Mouse (Mus musculus) CH12.LX (cell line): ENCODE data around the gene Itprid2. TPM values are rescaled to one million over a fixed set of nuclear protein-coding genes. Genes with fewer than 3 reads are reported as not detected.
A peak's percentile ranks its signal among the peaks of the same experiment; 100 is the strongest.

Experiments used
- DNase-seq: peaks from one replicate; pipeline ENCODE4 v3.0.0-alpha.2; 2013; ENCODE audit errors: extremely low read depth
- H3K27ac ChIP-seq: 2 replicates; pipeline ENCODE4 v1.5.1; 2012; ENCODE audit warnings: low read depth, mild to moderate bottlenecking, control low read depth, moderate library complexity; ENCODE audit not compliant: insufficient read depth
- H3K27me3 ChIP-seq: replicated peaks from 2 replicates; pipeline ENCODE3; 2012; ENCODE audit warnings: inconsistent platforms
- H3K36me3 ChIP-seq, 2 experiments: replicated peaks in 1 of 2; 2 replicates each; pipeline versions ENCODE3 to v1.6.1; 2012; ENCODE audit warnings: inconsistent platforms in 1 of 2, low read length in 1 of 2, mild to moderate bottlenecking in 1 of 2, mixed read lengths in 1 of 2, moderate library complexity in 1 of 2; ENCODE audit not compliant: control insufficient read depth in 1 of 2, insufficient read depth in 1 of 2
- H3K4me1 ChIP-seq, 2 experiments: 2 replicates each; pipeline ENCODE4 v1.6.1; 2012; ENCODE audit warnings: inconsistent platforms in 1 of 2, moderate library complexity in 1 of 2; ENCODE audit not compliant: insufficient read depth in 2 of 2, control insufficient read depth in 1 of 2
- H3K4me2 ChIP-seq: 2 replicates; pipeline ENCODE4 v1.6.1; 2012; ENCODE audit warnings: low read depth, mild to moderate bottlenecking, control low read depth; ENCODE audit not compliant: poor library complexity, insufficient read depth, severe bottlenecking
- H3K4me3 ChIP-seq, 3 experiments: fragments of 150-350 bp in 1 of 3; sonication (generic) in 1 of 3; replicated peaks in 1 of 3; 2 replicates each; pipeline versions ENCODE3 to v1.5.1; 2011 to 2012; ENCODE audit warnings: low read depth in 2 of 3, low read length in 2 of 3, mild to moderate bottlenecking in 2 of 3, moderate library complexity in 2 of 3, control low read depth in 1 of 3, improper control_type of control experiment in 1 of 3, inconsistent platforms in 1 of 3, mixed read lengths in 1 of 3; ENCODE audit not compliant: poor library complexity in 1 of 3
- H3K79me2 ChIP-seq: replicated peaks from 2 replicates; pipeline ENCODE4 v1.6.1; 2012; ENCODE audit warnings: mild to moderate bottlenecking, moderate library complexity; ENCODE audit not compliant: control insufficient read depth, poor library complexity, insufficient read depth, severe bottlenecking; ENCODE audit errors: extremely low read depth
- H3K9ac ChIP-seq: 2 replicates; pipeline ENCODE4 v1.6.1; 2012; ENCODE audit warnings: low read depth, mild to moderate bottlenecking, control low read depth, moderate library complexity; ENCODE audit not compliant: insufficient read depth
- H3K9me3 ChIP-seq: replicated peaks from 2 replicates; pipeline ENCODE3; 2012; ENCODE audit warnings: low read length, inconsistent platforms, mixed read lengths
- BHLHE40 ChIP-seq: IDR thresholded peaks from 2 replicates; pipeline ENCODE4 v1.6.1; 2011; ENCODE audit warnings: mild to moderate bottlenecking, low read depth, low read length, improper control_type of control experiment
- CHD2 ChIP-seq: IDR thresholded peaks from 2 replicates; pipeline ENCODE4 v1.6.1; 2011; ENCODE audit warnings: low read length, improper control_type of control experiment
- E2F4 ChIP-seq: IDR thresholded peaks from 2 replicates; pipeline ENCODE4 v1.6.1; 2011; ENCODE audit warnings: low read depth, low read length, improper control_type of control experiment; ENCODE audit not compliant: insufficient replicate concordance
- ELF1 ChIP-seq: IDR thresholded peaks from 2 replicates; pipeline ENCODE4 v1.6.1; 2014; ENCODE audit warnings: low read depth, mild to moderate bottlenecking, inconsistent platforms, low read length, improper control_type of control experiment
- HCFC1 ChIP-seq: IDR thresholded peaks from 2 replicates; pipeline ENCODE4 v1.6.1; 2012; ENCODE audit warnings: low read depth, mild to moderate bottlenecking, inconsistent platforms, low read length, improper control_type of control experiment
- JUN ChIP-seq: IDR thresholded peaks from 2 replicates; pipeline ENCODE4 v1.6.1; 2011; ENCODE audit warnings: low read depth, mild to moderate bottlenecking, low read length, improper control_type of control experiment, moderate library complexity; ENCODE audit not compliant: insufficient read depth
- KAT2A ChIP-seq: IDR thresholded peaks from 2 replicates; pipeline ENCODE4 v1.6.1; 2012; ENCODE audit warnings: low read length, improper control_type of control experiment, inconsistent platforms; ENCODE audit not compliant: insufficient replicate concordance
- MAFK ChIP-seq: IDR thresholded peaks from 2 replicates; pipeline ENCODE4 v1.6.1; 2011; ENCODE audit warnings: low read length, improper control_type of control experiment; ENCODE audit not compliant: insufficient replicate concordance
- MAZ ChIP-seq: IDR thresholded peaks from 2 replicates; pipeline ENCODE4 v1.6.1; 2012; ENCODE audit warnings: low read depth, mild to moderate bottlenecking, inconsistent platforms, low read length, improper control_type of control experiment, moderate library complexity
- MXI1 ChIP-seq: IDR thresholded peaks from 2 replicates; pipeline ENCODE4 v1.6.1; 2011; ENCODE audit warnings: mild to moderate bottlenecking, low read depth, low read length, improper control_type of control experiment
- MYC ChIP-seq: IDR thresholded peaks from 2 replicates; pipeline ENCODE4 v1.6.1; 2011; ENCODE audit warnings: low read depth, mild to moderate bottlenecking, improper control_type of control experiment, low read length
- PAX5 ChIP-seq: IDR thresholded peaks from 2 replicates; pipeline ENCODE4 v1.6.1; 2012; ENCODE audit warnings: low read length, inconsistent platforms, mixed read lengths
- POLR2AphosphoS2 ChIP-seq: IDR thresholded peaks from 2 replicates; pipeline ENCODE4 v1.6.1; 2011; ENCODE audit warnings: low read depth, low read length, improper control_type of control experiment
- RAD21 ChIP-seq: IDR thresholded peaks from 2 replicates; pipeline ENCODE4 v1.6.1; 2011; ENCODE audit warnings: low read depth, mild to moderate bottlenecking, low read length, improper control_type of control experiment, moderate library complexity
- TBP ChIP-seq: conservative IDR thresholded peaks from 2 replicates; pipeline ENCODE4 v1.6.1; 2011; ENCODE audit warnings: low read depth, low read length, improper control_type of control experiment
- UBTF ChIP-seq: IDR thresholded peaks from 2 replicates; pipeline ENCODE4 v1.6.1; 2012; ENCODE audit warnings: low read depth, mild to moderate bottlenecking, inconsistent platforms, low read length, improper control_type of control experiment, moderate library complexity
- USF2 ChIP-seq: conservative IDR thresholded peaks from 2 replicates; pipeline ENCODE4 v1.6.1; 2011; ENCODE audit warnings: low read depth, low read length, improper control_type of control experiment
- ZC3H11A ChIP-seq: IDR thresholded peaks from 2 replicates; pipeline ENCODE4 v1.6.1; 2012; ENCODE audit warnings: low read depth, mild to moderate bottlenecking, inconsistent platforms, low read length, improper control_type of control experiment
- ZKSCAN1 ChIP-seq: IDR thresholded peaks from 2 replicates; pipeline ENCODE4 v1.6.1; 2012; ENCODE audit warnings: low read depth, inconsistent platforms, low read length, improper control_type of control experiment, borderline replicate concordance
- dilution Hi-C: fragments of 300-500 bp; cut with MboI; formaldehyde crosslinking; loops from 2 replicates; pipeline ENCODE4 v1.14.3; 2020; ENCODE audit warnings: low sequenced_read_pairs; ENCODE audit not compliant: extremely low pct_unique_long_range_greater_than_20kb, extremely low pct_ligation_motif_present
- in situ Hi-C: fragments of 300-500 bp; cut with MboI; formaldehyde crosslinking; loops from 3 replicates; pipeline ENCODE4 v1.14.3; 2019; ENCODE audit warnings: low sequenced_read_pairs, low pct_ligation_motif_present, low pct_unique_long_range_greater_than_20kb, mixed read lengths
- polyA plus RNA-seq: library from polyadenylated mRNA; unstranded; fragments of >175 nt; gene quantifications from 2 replicates; pipeline ENCODE4 v1.2.1, GENCODE M21; 2012; ENCODE audit warnings: low read depth; ENCODE audit not compliant: insufficient read length
- total RNA-seq, 2 experiments: library from RNA; depleted of rRNA; stranded (reverse); fragments of 300-350 nt in 1 of 2; fragments of >200 nt in 1 of 2; gene quantifications; 2 replicates each; pipeline ENCODE4 v1.2.3; 2012 to 2014

Itprid2 gene
- total and polyA plus RNA-seq, 3 experiments, result 4.3 to 17.7 (median 8.2) TPM

- TF ChIP-seq MAFK (peak; percentile 70; the same call in 1 of the 2 replicates), USF2 (no peak), ZKSCAN1 (no peak), HCFC1 (no peak)
- no peak for DNase-seq
- Histone ChIP-seq H3K27me3 (no peaks in the 10 kb centered on the region), H3K79me2 (no peaks in the 10 kb centered on the region; the same call in 1 of the 2 replicates), H3K4me3 (no peak overlapping the region), H3K9ac (no peak overlapping the region), H3K4me2 (no peak overlapping the region), H3K4me1 (peaks cover 8 to 32% of the 10 kb centered on the region in 2 experiments), H3K9me3 (no peaks in the 10 kb centered on the region), H3K36me3 (peaks cover 13 to 60% of the 10 kb centered on the region in 2 experiments), H3K27ac (no peak overlapping the region)
- in situ Hi-C loops (no loop called here), dilution Hi-C loops (no loop called here)
Measured at GRCm38 (mm10) chr2:79653093-79653808, 18.1 kb downstream of the Itprid2 start.

DNA sequence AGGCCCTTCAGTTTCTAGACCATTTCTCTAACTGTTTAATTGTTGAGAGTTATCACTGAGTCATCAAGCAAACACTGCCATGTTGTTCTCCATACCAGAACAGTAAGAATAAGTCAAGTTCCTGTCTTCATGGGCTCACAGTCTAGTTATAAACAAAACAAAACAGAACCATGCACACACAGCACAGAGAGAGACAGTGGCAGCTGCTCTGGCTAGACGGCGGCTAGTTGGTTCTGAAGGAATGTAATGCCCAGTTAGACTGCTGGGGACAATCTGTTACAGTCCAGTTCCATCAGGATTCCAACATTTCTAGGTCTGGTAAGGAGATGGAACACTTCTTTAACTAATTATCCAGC, 18.6 kb downstream of the Itprid2 start:
- DNase-seq, result no peak
- no peak overlapping the region for H3K27ac ChIP-seq
- H3K4me3 ChIP-seq, result no peak overlapping the region
- dilution Hi-C loops (no loop called here), in situ Hi-C loops (no loop called here)
- H3K36me3 ChIP-seq, result peaks cover 17 to 62% of the 10 kb centered on the region in 2 experiments
- H3K9ac ChIP-seq, result no peak overlapping the region
- peaks cover 8 to 32% of the 10 kb centered on the region in 2 experiments for H3K4me1 ChIP-seq
- H3K4me2 ChIP-seq, result no peak overlapping the region
- no peaks in the 10 kb centered on the region for H3K79me2 ChIP-seq
- TF ChIP-seq MAZ (no peak), MAFK (no peak), ZC3H11A (no peak), BHLHE40 (no peak), POLR2AphosphoS2 (no peak), JUN (no peak), ZKSCAN1 (no peak), TBP (no peak), E2F4 (no peak), USF2 (no peak), KAT2A (no peak), UBTF (no peak), ELF1 (no peak), MXI1 (no peak), PAX5 (no peak), MYC (no peak), CHD2 (no peak), RAD21 (no peak)
- no peaks in the 10 kb centered on the region for H3K9me3 ChIP-seq
- no peaks in the 10 kb centered on the region for H3K27me3 ChIP-seq
